Mouse (Mus musculus) lung, postnatal 0 days (tissue): ENCODE results near the gene Cyba. TPM values are rescaled to one million over a fixed set of nuclear protein-coding genes. Genes with fewer than 3 reads are reported as not detected.

Source experiments
- ATAC-seq: fragments of 200-750 bp; cut with Nextera tagmentation; 2 replicates; pipeline ENCODE4 v1.8.0; 2017; ENCODE audit warnings: moderate library complexity
- DNase-seq: peaks from one replicate; pipeline ENCODE4 v3.0.0-alpha.2; 2016; ENCODE audit warnings: low spot score
- H3K27ac ChIP-seq: fragments of 300-500 bp; sonication (generic); 2 replicates; pipeline ENCODE4 v1.5.1; 2014; ENCODE audit warnings: antibody characterized with exemption, mild to moderate bottlenecking, low read length, mixed read lengths
- H3K27me3 ChIP-seq: fragments of 300-500 bp; sonication (generic); replicated peaks from 2 replicates; pipeline ENCODE4 v1.6.1; 2014; ENCODE audit warnings: low read length, mixed read lengths; ENCODE audit not compliant: insufficient read depth
- H3K36me3 ChIP-seq: fragments of 300-500 bp; sonication (generic); 2 replicates; pipeline ENCODE4 v1.6.1; 2014; ENCODE audit warnings: low read length, mixed read lengths; ENCODE audit not compliant: insufficient read depth
- H3K4me1 ChIP-seq: fragments of 300-500 bp; sonication (generic); 2 replicates; pipeline ENCODE4 v1.6.1; 2014; ENCODE audit warnings: antibody characterized with exemption, low read depth, low read length, mixed read lengths; ENCODE audit not compliant: insufficient read depth
- H3K4me2 ChIP-seq: fragments of 300-500 bp; sonication (generic); replicated peaks from 2 replicates; pipeline ENCODE4 v1.6.1; 2014; ENCODE audit warnings: low read depth, mild to moderate bottlenecking, low read length, moderate library complexity, mixed read lengths
- H3K4me3 ChIP-seq: fragments of 300-500 bp; sonication (generic); 2 replicates; pipeline ENCODE4 v1.5.1; 2014; ENCODE audit warnings: low read depth, low read length
- H3K9ac ChIP-seq: fragments of 300-500 bp; sonication (generic); replicated peaks from 2 replicates; pipeline ENCODE4 v1.6.1; 2014; ENCODE audit warnings: low read depth, mild to moderate bottlenecking
- H3K9me3 ChIP-seq: fragments of 300-500 bp; sonication (generic); 2 replicates; pipeline ENCODE4 v1.6.1; 2016; ENCODE audit warnings: low read length, mixed read lengths
- CTCF ChIP-seq: IDR thresholded peaks from 2 replicates; pipeline ENCODE4 v1.5.1; 2016; ENCODE audit warnings: antibody characterized with exemption, mild to moderate bottlenecking
- EP300 ChIP-seq: IDR thresholded peaks from 2 replicates; pipeline ENCODE4 v1.6.1; 2016; ENCODE audit warnings: antibody characterized with exemption, mild to moderate bottlenecking, control low read depth
- WGBS: fragments of 180-500 bp; shearing (Covaris S2); extraction: QIAGEN DNeasy Blood & Tissue Kit; methylation state at CpG from one replicate; pipeline ENCODE4 v1.1.7; 2014; 5-methylcytosine and 5-hydroxymethylcytosine counted together
- polyA plus RNA-seq: library from polyadenylated mRNA; unstranded; fragments of >200 nt; fragmentation: Nextera tagmentation; extraction: Ambion mirVana; gene quantifications from 2 replicates; pipeline ENCODE4 v1.2.1, GENCODE M21; 2015

Cyba gene
- polyA plus RNA-seq, 1 experiment from 2014 or later = 429 TPM

DNA sequence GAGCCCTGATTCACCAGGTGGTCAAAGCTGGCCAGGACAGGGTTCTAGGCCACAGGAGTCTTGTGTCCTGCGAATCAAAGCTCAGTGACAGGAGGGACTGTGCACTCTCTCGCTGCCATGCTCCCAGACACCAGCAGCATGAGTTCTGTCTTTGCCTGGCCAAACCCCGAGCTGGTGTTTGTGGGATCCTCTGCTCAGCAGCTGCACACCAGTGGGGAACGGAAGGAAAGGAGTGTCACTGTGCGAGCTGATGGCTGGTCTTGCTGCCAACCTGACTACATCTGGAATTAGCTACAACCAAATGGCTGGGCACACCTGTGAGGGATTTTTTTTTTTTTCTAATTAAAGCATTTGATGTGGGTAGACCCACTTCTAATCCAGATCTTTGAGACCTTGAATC lies 38.0 kb upstream of the Cyba start:
- ATAC-seq (no peak), DNase-seq (no peak)
- no peak for TF ChIP-seq EP300
- no peak for TF ChIP-seq CTCF
- H3K27me3 ChIP-seq = no peaks in the 10 kb centered on the region
- H3K4me1 ChIP-seq = peaks cover 3% of the 10 kb centered on the region; the same call in 1 of the 2 replicates
- no peak overlapping the region for H3K4me2 ChIP-seq
- no peak overlapping the region for H3K4me3 ChIP-seq
- H3K9ac ChIP-seq = no peak overlapping the region
- H3K36me3 ChIP-seq = peaks cover 14% of the 10 kb centered on the region; the same call in 1 of the 2 replicates
- 84% methylated on average over 5 of the region's 5 CpGs for WGBS
- H3K27ac ChIP-seq = no peak overlapping the region
- no peaks in the 10 kb centered on the region for H3K9me3 ChIP-seq

DNA sequence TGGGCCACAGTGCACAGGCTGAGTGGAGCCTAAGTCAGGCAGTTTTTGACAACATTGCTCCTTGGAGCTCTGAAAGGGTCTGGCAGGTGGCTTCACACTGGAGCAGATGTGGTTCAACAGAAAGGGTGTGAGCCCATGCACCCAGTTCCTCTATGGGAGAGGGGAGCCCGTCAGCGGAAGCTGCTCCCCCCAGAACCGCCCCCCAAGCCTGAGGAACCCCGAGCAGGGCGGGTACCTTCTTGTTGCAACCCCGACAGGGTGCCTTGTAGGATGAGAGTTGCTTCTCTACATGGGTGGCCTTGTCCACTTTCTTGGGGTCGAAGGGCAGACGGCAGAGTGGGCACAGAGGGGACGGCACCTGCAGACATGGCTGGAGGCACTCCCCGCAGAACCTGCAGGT lies 37.2 kb upstream of the Cyba start:
- ATAC-seq (no peak), DNase-seq (no peak)
- no peak overlapping the region for H3K4me3 ChIP-seq
- no peaks in the 10 kb centered on the region for H3K27me3 ChIP-seq
- no peak overlapping the region for H3K9ac ChIP-seq
- H3K4me2 ChIP-seq = no peak overlapping the region
- H3K4me1 ChIP-seq = peaks cover 3% of the 10 kb centered on the region; the same call in 1 of the 2 replicates
- no peak for TF ChIP-seq CTCF
- TF ChIP-seq EP300 = no peak
- 87% methylated on average over 10 of the region's 10 CpGs for WGBS
- no peak overlapping the region for H3K27ac ChIP-seq
- no peaks in the 10 kb centered on the region for H3K9me3 ChIP-seq
- H3K36me3 ChIP-seq = peaks cover 14% of the 10 kb centered on the region; the same call in 1 of the 2 replicates

DNA sequence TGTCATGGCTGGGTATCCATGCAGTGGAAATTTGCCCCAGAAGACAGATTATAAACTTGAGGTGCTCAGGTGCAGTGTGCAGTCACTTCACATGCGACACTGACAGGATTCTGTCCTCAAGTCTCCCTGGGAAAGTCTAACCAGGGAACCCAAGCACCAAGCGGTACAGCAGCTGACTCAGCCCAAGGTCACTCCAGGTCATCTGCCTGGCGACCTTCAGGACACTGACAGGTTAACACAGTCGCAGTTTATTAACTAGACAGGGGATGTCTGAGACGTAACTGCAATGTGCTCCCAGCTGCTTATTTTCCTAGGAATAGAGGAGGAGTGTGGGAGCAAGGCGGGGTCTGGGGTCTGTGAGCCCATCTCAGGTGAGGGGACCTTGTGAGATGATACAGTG lies 36.7 kb upstream of the Cyba start:
- TF ChIP-seq CTCF = no peak
- no peak for TF ChIP-seq EP300
- Histone ChIP-seq H3K4me3 (no peak overlapping the region), H3K36me3 (peaks cover 14% of the 10 kb centered on the region; the same call in 1 of the 2 replicates), H3K4me2 (no peak overlapping the region), H3K9me3 (no peaks in the 10 kb centered on the region), H3K9ac (no peak overlapping the region), H3K4me1 (no peaks in the 10 kb centered on the region; the same call in 1 of the 2 replicates), H3K27ac (no peak overlapping the region), H3K27me3 (no peaks in the 10 kb centered on the region)
- ATAC-seq (no peak), DNase-seq (no peak)
- 78% methylated on average over 6 of the region's 6 CpGs for WGBS

DNA sequence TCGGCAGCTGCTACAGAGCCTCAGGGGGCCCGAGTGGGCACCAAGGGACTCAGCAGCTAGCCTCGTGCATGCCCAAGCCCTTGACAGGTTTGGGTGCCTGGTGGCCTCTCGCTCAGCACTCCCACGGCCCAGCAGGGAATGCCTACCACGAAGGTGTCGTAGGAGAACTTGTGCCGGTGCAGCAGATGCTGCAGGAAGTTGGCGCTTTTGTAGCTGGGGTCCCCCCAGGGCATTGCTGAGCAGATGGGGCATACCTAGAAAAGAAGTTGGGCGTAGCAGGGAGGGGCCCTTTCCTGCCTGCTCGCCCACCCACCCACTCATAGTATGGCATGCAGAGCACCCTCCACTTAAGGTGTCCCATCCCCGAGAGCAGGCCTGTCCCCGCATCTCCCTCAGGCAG lies 35.1 kb upstream of the Cyba start:
- Histone ChIP-seq H3K4me3 (no peak overlapping the region), H3K36me3 (peaks cover 14% of the 10 kb centered on the region; the same call in 1 of the 2 replicates), H3K27me3 (no peaks in the 10 kb centered on the region), H3K9ac (no peak overlapping the region), H3K27ac (no peak overlapping the region), H3K4me1 (peaks cover under 1% of the 10 kb centered on the region; the same call in 1 of the 2 replicates), H3K4me2 (no peak overlapping the region), H3K9me3 (no peaks in the 10 kb centered on the region)
- DNase-seq (no peak), ATAC-seq (no peak)
- TF ChIP-seq CTCF (no peak), EP300 (no peak)
- WGBS = 89% methylated on average over 13 of the region's 13 CpGs

DNA sequence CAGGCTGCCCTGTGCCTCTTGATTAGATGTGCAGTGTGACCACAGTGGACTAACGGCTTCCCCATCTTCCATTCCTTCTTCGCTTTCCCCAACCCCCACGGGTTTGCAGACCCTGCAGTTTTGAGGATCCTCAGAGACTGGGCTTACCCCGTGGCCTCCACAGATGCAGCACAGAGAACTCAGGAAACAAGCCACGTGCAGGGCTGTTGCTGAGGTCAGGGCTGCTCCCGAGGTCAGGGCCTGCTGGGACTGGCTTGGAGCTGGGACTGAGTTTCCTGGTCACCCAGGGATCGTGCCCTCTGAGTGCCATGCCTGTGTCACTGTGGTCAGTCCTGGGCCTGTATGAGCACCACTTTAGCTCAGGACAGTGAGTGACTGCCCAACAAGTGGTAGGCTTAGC lies 32.3 kb upstream of the Cyba start:
- TF ChIP-seq EP300 = no peak
- no peak for TF ChIP-seq CTCF
- Histone ChIP-seq H3K36me3 (peaks cover 14% of the 10 kb centered on the region; the same call in 1 of the 2 replicates), H3K27me3 (peaks cover 7% of the 10 kb centered on the region; the same call in 1 of the 2 replicates), H3K9ac (no peak overlapping the region), H3K27ac (no peak overlapping the region), H3K4me1 (peaks cover 10% of the 10 kb centered on the region; the same call in 1 of the 2 replicates), H3K9me3 (no peaks in the 10 kb centered on the region), H3K4me2 (no peak overlapping the region), H3K4me3 (no peak overlapping the region)
- no peak for ATAC-seq
- 67% methylated on average over 7 of the region's 7 CpGs for WGBS
- no peak for DNase-seq

DNA sequence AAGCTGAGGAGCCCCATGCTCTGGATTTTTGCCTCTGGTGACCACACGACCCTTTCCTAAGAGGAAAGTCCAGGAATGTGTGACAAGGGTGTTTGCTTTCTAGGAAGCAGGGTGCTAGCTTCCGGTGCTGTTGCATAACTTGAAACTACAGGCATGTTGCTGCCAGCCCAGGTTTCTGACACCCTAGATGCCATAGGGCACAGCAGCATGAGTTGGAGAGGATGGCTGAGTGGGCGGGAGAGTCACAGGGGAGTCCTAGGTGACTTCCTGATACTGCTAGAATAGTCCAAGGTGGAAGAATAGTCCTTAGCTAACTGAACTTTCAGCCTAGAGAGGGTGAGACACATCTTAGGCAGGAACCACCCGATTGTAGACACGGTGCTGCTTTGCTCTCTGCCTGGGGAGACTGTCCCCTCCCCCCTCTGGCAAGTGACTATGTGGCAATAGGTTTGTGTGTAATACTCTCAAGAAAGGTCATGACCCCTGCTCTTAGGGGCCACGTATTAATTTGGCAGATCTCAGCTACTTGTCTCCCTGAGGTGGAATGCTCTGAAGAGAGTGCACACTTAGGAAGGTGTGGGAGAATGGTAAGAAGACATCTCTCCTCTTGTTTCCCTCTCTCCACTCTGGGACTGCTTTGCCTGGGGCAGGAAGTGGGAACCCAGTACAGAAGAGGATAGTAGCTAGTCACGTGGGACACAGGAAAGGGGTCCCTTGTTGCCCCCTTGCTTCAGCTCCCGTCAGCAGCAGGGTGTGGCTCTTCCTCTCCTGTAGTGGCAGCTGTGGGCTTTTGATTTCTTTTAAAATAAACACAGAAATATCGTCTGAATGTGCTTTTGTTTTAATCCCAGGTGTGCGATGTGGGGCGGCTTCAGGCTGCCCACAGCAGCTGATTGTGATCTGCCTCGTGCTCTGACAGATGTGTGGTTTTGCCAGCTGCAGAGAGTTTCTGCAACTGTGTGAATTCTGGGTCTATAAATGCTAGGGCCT lies 31.2 kb upstream of the Cyba start:
- peak; percentile 85 for DNase-seq
- 23% methylated on average over 12 of the region's 12 CpGs for WGBS

More for the DNA sequence above, 31.2 kb upstream of the Cyba start:
- no peak for TF ChIP-seq CTCF
- TF ChIP-seq EP300 = peak; percentile 53
- peak; percentile 70 for ATAC-seq
- peaks cover 14% of the 10 kb centered on the region; the same call in 1 of the 2 replicates for H3K36me3 ChIP-seq
- peaks cover 10% of the 10 kb centered on the region; the same call in 1 of the 2 replicates for H3K4me1 ChIP-seq
- no peak overlapping the region for H3K9ac ChIP-seq
- no peak overlapping the region for H3K4me3 ChIP-seq
- H3K4me2 ChIP-seq = peak overlapping the region; percentile 11; the same call in 1 of the 2 replicates
- peaks cover 16% of the 10 kb centered on the region; the same call in 1 of the 2 replicates for H3K27me3 ChIP-seq
- H3K9me3 ChIP-seq = no peaks in the 10 kb centered on the region
- peak overlapping the region; percentile 43 for H3K27ac ChIP-seq
